Mouse (Mus musculus) thymus, postnatal 36 days (tissue): ENCODE data around the gene Sstr5.
A peak's percentile ranks its signal among the peaks of the same experiment; 100 is the strongest.

Experiments used
- DNase-seq, 2 experiments: peaks; one replicate each; pipeline ENCODE4 v3.0.0; 2022; ENCODE audit warnings: mixed read lengths in 2 of 2

Sstr5 gene

GRCm38 (mm10) chr17:25472044-25472443 lies 25.0 kb downstream of the Sstr5 start:
- DNase-seq: no peak

DNA sequence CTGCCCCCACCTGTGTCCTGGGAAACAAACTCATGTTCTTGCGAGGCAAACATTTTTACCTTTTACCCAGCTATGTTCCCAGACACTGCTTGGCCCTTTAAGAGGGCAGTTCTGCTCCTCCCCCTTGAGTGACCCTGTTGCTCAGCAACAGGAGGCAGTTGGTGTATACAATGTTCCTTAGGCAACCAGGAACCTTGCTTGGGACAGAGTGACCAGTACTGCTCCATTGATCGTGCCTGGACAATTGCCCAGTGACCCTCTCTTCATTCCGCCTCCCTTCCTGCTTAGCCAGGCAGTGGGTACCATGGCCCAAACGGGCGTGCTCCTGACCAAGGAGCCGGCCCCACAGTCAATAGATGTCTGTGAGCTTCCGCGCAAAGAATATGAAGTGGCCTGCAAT lies 25.7 kb downstream of the Sstr5 start:
- DNase-seq: no peak

GRCm38 (mm10) chr17:25469798-25470197 lies 27.3 kb downstream of the Sstr5 start:
- peak in 1 of 2 experiments; percentile 7 for DNase-seq

DNA sequence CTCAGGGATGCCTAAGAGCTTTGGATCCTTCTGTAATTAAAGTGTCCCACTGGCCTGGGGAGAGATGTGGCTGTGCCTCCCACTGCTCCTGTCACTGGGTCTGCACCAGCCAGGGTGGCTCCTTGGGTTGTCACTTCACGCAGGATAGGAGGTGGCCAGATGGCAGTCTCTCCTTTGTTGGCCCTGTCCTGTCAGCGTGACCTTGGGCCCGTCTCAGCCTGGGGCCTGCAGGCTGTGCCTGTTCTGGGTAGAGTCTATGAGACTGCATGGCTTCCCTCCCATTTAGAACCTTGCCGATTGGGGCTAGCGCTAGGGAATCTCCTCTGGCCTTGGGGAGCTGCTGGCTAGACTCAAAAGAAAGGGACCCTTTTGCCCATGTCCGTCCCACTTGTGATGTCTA lies 28.8 kb downstream of the Sstr5 start:
- no peak for DNase-seq

GRCm38 (mm10) chr17:25467781-25468180 lies 29.3 kb downstream of the Sstr5 start:
- DNase-seq: no peak

DNA sequence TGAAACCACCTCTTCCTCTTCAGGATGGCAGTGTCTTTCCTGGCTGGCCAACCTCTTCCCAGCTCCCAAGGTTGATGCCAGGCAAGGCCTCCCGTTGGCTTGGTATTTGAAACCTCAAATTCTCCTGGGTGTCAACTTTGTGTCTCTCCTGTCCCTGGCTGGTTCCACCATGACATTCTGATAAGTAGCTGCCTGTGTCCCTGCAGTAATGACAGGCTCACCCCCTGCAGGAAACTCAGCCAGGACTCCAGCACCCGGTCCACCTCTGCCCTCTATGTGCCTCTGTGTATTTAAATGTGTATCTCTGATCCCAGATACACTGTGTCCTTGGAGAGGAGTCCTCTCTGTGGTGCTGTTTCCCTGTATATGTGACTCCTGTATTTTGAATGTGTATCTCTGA lies 30.8 kb downstream of the Sstr5 start:
- DNase-seq: no peak

DNA sequence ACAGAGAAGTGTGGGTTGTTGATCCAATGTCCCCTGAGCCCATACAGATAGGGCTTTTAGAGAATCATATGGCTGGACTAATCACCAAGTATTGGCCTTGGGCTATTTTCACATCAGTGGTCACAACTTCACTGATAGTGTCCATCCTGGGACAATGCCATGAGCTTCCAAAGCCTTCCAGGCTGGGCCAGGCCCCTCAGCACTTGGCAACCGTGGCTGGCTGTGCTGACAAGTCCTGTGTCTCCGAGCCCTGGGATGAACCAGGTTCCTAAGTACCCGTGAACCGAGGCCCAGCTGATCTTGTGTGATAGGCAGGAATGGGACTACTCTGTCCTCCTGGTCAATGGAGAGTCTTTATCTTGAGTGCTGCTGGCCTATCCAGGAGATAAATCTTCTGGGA lies 33.0 kb downstream of the Sstr5 start:
- no peak for DNase-seq

DNA sequence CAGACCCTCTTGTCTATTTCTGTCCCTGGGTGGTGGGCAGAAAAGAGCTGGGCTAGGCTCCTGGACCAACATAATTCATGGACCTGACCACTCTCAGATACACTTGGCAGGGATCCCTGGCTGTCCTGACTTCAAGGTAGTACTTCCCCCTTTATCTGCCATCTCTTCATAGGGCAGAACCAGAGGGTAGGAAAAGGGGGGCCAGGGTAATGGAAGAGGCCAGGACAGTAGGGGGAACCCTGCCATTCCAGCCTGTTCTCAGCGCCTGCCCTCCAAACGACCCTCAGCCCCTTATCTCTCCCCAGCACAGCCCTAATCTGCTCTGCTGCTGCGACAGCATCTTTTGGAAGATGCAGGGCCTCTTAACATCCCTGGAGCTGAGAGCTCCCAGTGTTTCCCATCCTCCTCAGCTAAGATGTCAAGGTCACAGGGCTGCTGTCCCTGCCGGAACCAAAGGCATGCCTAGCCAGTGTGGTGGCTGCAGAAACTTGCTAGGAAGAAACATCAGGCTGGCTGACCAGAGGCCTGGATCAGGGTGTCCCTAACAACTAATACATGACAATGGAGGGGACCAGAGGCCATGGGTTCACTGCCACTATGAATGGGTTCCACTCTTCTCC lies 33.7 kb downstream of the Sstr5 start:
- DNase-seq: no peak

GRCm38 (mm10) chr17:25462236-25462875 lies 34.7 kb downstream of the Sstr5 start:
- DNase-seq: no peak

DNA sequence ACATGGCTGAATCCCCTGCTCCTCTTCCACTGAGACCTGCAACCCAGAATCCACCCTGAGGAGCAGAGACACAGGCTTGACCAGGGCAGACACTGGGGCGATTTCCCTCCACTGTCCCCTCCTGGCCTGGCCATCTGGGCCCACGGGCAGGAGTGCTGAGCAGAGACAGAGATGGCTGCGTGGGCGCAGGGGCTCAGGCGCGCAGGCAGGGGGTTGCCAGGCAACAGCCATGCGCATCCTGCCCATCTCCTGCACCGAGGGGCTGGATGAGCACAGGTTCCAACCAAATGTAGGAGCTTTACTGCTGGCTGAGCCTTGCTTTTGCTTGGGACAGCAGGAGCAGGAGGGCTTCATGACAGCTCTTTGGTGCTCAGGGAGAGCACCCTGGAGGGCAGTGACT lies 40.5 kb downstream of the Sstr5 start:
- no peak for DNase-seq

DNA sequence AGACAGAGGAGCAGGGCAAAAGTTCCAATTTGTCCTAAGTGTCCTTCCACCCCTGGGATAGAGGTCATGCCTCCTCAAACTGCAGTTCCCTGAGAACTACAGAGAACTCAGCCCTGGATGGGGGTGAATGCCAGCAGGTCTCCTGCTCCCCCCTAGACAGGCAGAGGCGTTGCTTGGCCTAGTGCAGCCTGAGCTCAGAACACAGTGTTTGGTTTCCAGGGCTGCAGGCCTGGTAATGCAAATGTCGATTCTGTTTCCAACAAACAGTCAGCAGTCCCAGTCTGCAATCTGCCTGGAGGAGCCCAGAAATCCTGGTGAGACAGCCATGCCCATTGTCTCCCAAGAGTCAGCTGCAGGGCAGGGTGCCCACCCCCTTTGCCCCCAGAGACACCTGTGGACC lies 42.8 kb downstream of the Sstr5 start, which contains the start of gene Tekt4:
Tekt4 (plus strand) TSS at position 344 of the 400 bp plus-strand sequence.
- DNase-seq: no peak

- no peak for DNase-seq
Observed at GRCm38 (mm10) chr17:25452246-25452965, 44.7 kb downstream of the Sstr5 start.

- DNase-seq: no peak
Observed at GRCm38 (mm10) chr17:25450329-25450728, 46.8 kb downstream of the Sstr5 start.

DNA sequence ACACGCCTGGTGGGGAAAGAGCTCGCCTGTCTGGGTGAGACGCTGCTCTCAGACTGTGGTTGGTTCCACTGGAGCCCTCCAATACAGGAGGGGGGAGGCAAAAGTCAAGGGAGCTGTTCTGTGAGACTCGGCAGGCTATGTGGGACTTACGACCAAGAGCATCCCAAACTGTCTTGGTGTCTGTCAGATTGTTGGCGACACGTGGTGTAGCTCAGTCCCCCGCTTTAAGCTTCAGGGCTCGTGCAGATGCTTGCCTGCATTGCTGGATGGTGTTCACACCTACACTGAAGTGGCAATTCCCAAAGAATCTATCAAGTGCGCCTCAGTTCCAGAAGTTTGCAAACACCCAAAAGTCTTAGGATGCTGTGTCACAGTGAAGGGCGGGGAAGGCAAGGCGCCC lies 49.2 kb downstream of the Sstr5 start:
- DNase-seq: no peak

DNA sequence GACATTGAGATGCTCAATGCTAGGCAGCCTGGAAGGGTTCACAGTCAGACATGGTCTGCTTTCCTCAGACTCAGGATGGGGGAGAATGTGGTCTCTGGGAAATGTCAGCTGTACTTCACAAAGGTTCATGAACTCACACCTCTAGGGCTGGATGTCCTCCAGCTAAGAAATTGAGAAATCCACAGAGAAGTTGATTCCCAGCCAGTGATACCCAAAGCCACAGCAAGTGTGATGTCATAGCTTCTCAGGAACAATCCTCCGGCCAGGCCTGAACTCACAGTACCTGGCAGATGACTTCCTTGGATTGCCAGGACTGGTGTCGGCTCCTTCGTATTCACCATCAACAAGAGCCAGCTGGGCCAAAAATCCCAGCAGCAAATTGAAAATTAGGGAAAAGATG lies 51.2 kb downstream of the Sstr5 start:
- DNase-seq: no peak

- DNase-seq: no peak
Observed at GRCm38 (mm10) chr17:25445074-25445473, 52.0 kb downstream of the Sstr5 start.

DNA sequence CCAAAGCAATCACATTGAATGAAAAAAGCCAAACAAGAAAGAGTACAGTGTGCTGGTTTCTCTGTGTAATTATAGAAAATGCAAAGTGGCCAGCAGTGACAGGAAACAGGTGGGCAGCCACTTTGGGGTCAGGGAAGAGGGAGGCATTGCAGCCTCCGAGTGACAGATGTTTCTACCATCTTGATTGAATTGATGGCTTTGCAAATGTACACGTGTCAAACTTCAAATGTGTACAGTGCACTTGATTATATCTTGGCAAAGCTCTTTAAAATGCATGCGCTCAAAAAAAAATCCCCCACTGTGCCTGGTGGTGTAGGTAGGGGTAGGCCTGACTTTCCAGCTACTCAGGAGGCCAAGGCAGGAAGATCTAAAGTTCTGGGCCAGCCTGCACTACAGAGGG lies 54.2 kb downstream of the Sstr5 start:
- no peak for DNase-seq

GRCm38 (mm10) chr17:25441417-25441816 lies 55.7 kb downstream of the Sstr5 start:
- DNase-seq: no peak
